Mouse (Mus musculus) Muller cell, postnatal 12 days (primary cell): Measurements from ENCODE around the gene Rab2b.

Experiments used
- DNase-seq: peaks from one replicate; pipeline ENCODE4 v3.0.0-alpha.2; 2015; ENCODE audit errors: inconsistent ontology term

The Rab2b gene

DNA sequence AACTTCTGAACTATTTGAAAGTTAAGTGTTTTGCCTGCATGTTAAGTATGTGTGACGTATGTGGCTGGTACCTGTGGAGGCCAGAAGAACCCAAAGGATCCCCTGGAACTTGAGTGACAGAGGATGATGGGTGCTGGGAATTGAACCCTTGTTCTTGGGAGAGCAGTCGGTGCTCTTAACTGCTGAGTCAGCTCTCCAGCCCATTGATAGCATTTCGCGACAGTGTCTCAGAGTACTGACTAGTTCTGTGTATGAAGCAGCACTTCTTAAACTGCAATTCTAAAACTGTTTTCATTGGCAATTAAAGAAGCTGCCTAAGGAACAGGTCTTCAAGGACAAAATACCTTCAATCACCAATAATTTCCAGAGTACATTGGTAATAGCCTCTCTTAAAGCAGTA, 2.1 kb downstream of the Rab2b start:
- no peak for DNase-seq

GRCm38 (mm10) chr14:52272781-52273180, 6.6 kb downstream of the Rab2b start:
- no peak for DNase-seq

DNA sequence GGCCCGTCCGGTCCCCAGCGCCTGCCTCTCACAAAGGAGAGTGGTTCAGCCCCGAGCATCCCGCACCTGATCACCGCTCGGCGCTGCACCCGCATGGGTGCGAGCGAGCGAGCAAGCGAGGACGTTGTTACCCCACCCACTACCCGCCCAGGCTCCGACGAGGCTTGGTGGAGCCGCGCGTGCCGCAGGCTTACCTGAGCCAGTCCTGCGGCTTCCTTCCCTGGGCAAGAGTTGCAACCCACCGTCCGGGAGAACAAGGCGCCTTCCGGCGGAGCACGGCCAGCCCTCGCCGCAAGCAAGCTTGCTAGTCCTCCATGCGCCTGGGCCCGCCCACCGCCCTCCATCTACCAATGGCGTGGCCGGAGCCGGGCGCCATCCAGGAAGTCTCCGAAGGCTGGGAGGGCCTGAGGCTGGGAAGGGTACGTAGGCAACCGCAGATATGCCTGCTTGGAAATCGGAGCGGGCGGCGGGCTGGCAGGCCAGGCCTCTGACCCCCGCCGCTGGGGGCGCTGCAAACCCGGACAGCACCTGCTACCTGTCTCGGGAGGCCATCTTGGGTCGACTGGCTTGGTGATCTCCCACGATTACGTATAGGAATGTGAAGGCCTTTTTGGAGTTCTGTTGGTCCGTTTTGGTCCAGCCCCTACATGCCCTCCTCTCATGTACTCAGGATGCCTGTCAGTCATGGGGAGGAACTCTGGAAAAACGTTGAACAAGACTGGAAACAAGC, 21.7 kb downstream of the Rab2b start, which contains the start of gene Chd8:
Gene Chd8, minus strand, starts transcription at position 297 of the 730 bp plus-strand sequence.
- peak; percentile 99 for DNase-seq

DNA sequence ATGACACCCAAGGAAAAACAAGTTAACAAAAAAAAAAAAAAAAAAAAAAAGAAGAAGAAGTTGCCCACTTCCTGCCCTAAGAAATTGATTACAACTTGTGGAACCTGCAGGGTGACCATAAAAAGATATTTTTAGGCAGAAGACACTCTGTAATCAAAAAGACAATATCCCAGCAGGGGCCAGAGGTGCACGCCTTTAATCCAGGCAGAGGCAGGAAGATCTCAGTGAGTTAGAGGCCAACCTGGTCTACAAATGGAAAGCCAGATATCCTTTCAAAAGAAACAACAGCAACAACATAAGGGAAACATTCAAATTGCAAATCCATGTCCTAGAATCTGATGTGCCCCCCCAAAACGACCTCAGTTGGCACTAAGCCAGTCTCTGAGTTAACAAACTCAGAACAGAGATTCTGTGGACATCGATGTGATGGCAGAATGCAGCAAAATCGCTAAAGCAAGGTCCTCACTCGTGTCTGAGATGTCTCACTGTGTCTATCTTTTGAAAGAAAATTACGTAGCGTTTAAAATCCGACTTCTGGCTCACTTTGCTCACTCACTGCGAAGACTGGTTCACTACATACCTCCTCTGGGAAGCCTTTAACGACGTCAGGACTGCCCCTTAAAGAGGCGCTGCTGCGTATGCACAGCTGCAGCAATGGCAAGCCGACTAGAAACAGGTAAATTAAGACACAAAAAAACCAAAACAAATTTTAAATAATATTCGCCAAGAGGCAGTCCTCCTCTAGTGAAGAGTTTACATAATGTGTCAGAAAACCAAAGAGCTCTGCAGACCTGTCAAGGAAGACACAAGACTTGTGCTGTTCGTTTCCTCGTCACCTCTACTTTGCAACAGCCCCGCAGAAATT, 22.8 kb downstream of the Rab2b start:
- DNase-seq, result peak; percentile 28

- no peak for DNase-seq
Observed at GRCm38 (mm10) chr14:52246129-52246528, 33.2 kb downstream of the Rab2b start.

GRCm38 (mm10) chr14:52244690-52245042, 34.7 kb downstream of the Rab2b start:
- no peak for DNase-seq

DNA sequence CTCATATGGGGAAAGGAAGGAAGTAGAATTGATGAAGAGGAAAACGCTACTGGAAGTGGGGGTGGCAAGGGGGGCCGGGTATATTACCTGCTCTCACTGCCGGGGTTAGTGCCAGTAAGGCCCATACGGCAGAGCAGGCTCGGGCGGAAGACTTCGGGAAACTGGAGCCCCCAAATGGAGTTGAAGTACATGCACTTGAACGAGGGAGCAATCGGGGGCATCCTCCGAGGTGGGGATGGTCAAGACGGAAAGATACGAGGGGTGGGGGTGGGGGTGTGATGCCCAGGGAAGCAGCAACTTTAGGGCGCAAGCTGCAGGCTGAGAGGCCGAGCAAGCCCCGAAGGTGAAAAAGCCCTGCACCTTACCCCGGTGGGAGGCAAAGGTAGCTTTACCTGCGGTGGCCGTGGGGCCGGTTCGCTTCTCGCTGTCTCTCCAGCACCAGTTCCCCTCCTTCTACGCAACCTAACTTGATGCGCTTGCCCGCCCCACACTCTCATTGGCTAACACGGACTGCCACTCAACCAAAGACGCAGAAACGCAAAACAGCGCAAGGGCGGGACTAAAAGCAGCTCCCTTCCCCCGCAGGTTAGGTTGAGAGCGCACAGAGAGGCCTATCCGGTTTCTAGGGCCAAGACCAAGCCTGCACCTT, 35.2 kb downstream of the Rab2b start:
- peak; percentile 96 for DNase-seq

DNA sequence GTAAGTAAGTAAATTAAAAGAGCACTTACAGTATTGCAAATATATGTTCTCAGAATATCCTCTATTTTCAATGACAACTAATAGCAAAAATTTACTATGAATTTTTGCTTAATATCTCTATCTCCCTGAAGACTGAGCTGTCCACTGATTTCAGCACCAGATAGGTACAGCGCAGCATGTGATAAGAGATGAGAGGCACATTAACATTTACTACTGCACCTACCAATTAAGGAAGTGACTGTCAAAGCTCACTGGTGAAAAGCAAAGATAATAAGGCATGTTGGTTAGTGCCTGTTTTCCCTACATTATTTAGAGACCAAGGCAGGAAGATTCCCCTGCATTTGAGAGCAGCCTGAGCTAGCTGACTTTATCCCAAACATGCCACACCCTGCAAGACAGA, 43.1 kb downstream of the Rab2b start:
- no peak for DNase-seq

DNA sequence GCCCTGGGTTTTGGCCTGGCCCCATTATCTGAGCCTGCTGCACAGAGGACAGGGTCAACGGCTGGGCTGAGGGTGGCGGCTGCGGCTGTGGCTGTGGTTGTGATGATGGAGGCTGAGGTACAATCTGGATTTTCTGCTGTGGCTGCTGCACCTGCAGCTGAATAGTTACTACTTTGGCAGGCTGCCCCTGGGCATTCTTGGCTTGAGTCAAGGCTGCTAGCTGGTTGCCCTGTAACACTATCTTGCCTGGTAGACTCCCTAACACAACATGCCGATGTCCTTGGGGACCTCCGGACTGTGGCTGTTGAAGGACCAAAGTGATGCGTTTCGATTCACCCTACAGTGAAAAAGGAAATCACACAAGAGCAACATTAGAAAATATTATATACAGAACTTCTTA, 44.2 kb downstream of the Rab2b start:
- peak; percentile 8 for DNase-seq

DNA sequence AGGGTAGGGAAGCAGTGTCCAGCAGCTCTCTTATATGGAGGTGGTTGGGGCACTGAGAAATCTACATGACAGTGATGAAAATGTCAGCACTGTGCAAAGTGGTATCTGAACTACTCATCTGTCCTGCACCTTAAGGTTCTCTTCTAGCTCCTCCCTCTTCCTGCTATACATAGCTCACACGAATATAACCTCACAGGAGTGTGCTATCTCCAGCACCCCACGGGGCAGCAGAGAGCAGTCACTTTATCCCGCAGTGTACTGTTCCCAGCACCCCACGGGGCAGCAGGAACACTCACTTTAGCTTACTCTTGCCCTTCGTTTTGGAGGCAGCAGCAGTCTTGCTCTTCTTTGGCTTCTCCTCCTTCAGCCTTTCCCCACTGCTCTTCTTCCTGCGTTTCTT, 47.1 kb downstream of the Rab2b start:
- no peak for DNase-seq

DNA sequence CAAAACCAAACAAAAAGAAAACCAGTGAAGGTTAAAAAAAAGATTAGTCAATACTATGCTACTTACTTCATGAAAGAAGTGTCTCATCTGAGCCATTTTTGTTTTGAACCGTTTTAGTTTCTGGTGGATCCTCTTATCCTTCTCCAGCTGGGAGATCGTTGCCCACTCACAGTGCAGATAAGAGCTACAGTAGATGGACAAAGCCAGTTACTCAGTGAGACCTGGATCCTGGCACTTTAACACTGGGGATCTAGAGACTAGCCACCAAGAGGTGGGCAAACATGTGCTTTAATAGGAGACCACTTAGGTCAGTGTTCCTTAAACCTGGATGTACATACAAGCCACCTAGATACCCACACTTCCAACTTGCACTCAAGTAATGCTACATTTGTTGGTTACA, 53.4 kb downstream of the Rab2b start:
- no peak for DNase-seq

DNA sequence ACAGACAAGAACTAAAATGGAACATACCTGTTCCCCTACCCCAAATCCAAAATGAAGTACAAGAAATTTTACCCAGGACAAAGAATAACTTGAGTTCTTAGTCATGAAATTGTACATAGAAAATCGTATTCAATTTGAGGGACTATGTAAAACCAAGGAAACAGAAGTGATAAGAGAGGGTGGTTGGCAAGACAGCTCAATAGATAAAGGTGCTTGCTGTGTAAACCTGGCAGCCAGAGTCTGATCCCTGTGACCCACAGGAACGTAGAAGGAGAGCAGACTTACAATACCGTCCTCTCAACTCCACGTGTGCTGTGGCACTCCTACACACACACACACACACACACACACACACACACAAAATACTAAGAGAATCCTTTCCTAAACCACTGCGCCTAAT, 62.1 kb downstream of the Rab2b start:
- DNase-seq, result no peak
